Mouse (Mus musculus) hindbrain, embryonic 15.5 days (tissue): Measurements from ENCODE around the gene Kmt5a. TPM values are rescaled to one million over a fixed set of nuclear protein-coding genes. Genes with fewer than 3 reads are reported as not detected.

Experiments used
- ATAC-seq: fragments of 200-750 bp; cut with Nextera tagmentation; 2 replicates; pipeline ENCODE4 v1.8.0; 2017; ENCODE audit warnings: low read depth, moderate number of reproducible peaks, moderate TSS enrichment; ENCODE audit not compliant: low FRiP score
- H3K27ac ChIP-seq: fragments of 300-500 bp; sonication (generic); replicated peaks from 2 replicates; pipeline ENCODE4 v1.5.1; 2015; ENCODE audit warnings: mild to moderate bottlenecking, inconsistent platforms
- H3K27me3 ChIP-seq: fragments of 300-500 bp; sonication (generic); 2 replicates; pipeline ENCODE4 v1.6.1; 2015; ENCODE audit warnings: control low read depth, inconsistent platforms
- H3K36me3 ChIP-seq: fragments of 300-500 bp; sonication (generic); 2 replicates; pipeline ENCODE4 v1.6.1; 2015; ENCODE audit warnings: control low read depth, inconsistent platforms
- H3K4me1 ChIP-seq: fragments of 300-500 bp; sonication (generic); replicated peaks from 2 replicates; pipeline ENCODE4 v1.6.1; 2015; ENCODE audit warnings: control low read depth, inconsistent platforms
- H3K4me2 ChIP-seq: fragments of 300-500 bp; sonication (generic); 2 replicates; pipeline ENCODE4 v1.6.1; 2015; ENCODE audit warnings: moderate library complexity, mild to moderate bottlenecking, inconsistent platforms
- H3K4me3 ChIP-seq: fragments of 300-500 bp; sonication (generic); 2 replicates; pipeline ENCODE4 v1.5.1; 2015; ENCODE audit warnings: mild to moderate bottlenecking, inconsistent platforms
- H3K9ac ChIP-seq: fragments of 300-500 bp; sonication (generic); 2 replicates; pipeline ENCODE4 v1.6.1; 2015; ENCODE audit warnings: inconsistent platforms
- H3K9me3 ChIP-seq: fragments of 300-500 bp; sonication (generic); 2 replicates; pipeline ENCODE4 v1.6.1; 2016; ENCODE audit warnings: control low read depth, inconsistent platforms
- WGBS: fragments of 180-500 bp; shearing (Covaris S2); methylation state at CpG from one replicate; pipeline ENCODE4 v1.1.7; 2015; 5-methylcytosine and 5-hydroxymethylcytosine counted together
- microRNA-seq: library from miRNA; unstranded; fragments of <30 nt; microRNA quantifications from one replicate; pipeline ENCODE4, GENCODE M21; 2016
- polyA plus RNA-seq: library from polyadenylated mRNA; unstranded; fragments of >200 nt; fragmentation: Nextera tagmentation; extraction: Ambion mirVana; gene quantifications from 2 replicates; pipeline ENCODE4 v1.2.1, GENCODE M21; 2015

The Kmt5a gene
- polyA plus RNA-seq, 1 experiment from 2014 or later: 49.3 TPM

- Histone ChIP-seq H3K4me2 (no peak overlapping the region), H3K36me3 (peaks cover 13% of the 10 kb centered on the region), H3K27ac (no peak overlapping the region), H3K9ac (no peak overlapping the region), H3K27me3 (no peaks in the 10 kb centered on the region), H3K4me3 (no peak overlapping the region), H3K9me3 (no peaks in the 10 kb centered on the region), H3K4me1 (no peaks in the 10 kb centered on the region)
- ATAC-seq: no peak
- 98% methylated on average over 6 of the region's 6 CpGs for WGBS
Measured at GRCm38 (mm10) chr5:124509200-124509599, 69.5 kb downstream of the Kmt5a start.

- Histone ChIP-seq H3K9me3 (no peaks in the 10 kb centered on the region), H3K4me2 (no peak overlapping the region), H3K27me3 (no peaks in the 10 kb centered on the region), H3K36me3 (peaks cover 17% of the 10 kb centered on the region), H3K4me3 (no peak overlapping the region), H3K4me1 (no peaks in the 10 kb centered on the region), H3K27ac (no peak overlapping the region), H3K9ac (no peak overlapping the region)
- no peak for ATAC-seq
- 73% methylated on average over 12 of the region's 12 CpGs for WGBS
Measured at GRCm38 (mm10) chr5:124509742-124510237, 70.1 kb downstream of the Kmt5a start.

GRCm38 (mm10) chr5:124510536-124511050 is 70.9 kb downstream of the Kmt5a start:
- H3K36me3 ChIP-seq: peaks cover 17% of the 10 kb centered on the region
- H3K9me3 ChIP-seq: no peaks in the 10 kb centered on the region
- no peaks in the 10 kb centered on the region for H3K27me3 ChIP-seq
- H3K4me1 ChIP-seq: no peaks in the 10 kb centered on the region
- H3K9ac ChIP-seq: no peak overlapping the region
- H3K4me3 ChIP-seq: no peak overlapping the region
- 91% methylated on average over 10 of the region's 10 CpGs for WGBS
- H3K4me2 ChIP-seq: no peak overlapping the region
- H3K27ac ChIP-seq: no peak overlapping the region
- no peak for ATAC-seq

Small RNA genes within 50 kb of the gene (microRNA-seq; reads per million reads assigned to microRNA genes)
- not detected for gene Gm27486

Other genes with a start within 250 kb of the Kmt5a start
- gene Pitpnm2, start 190.2 kb upstream of the Kmt5a start, polyA plus RNA-seq: 10.8 and 11.5 TPM in 2 replicates
- gene Mphosph9, start 112.0 kb upstream of the Kmt5a start, polyA plus RNA-seq: 10.8 and 11.4 TPM in 2 replicates
- gene 2810006K23Rik, start 111.8 kb upstream of the Kmt5a start, polyA plus RNA-seq: 15.4 and 16.2 TPM in 2 replicates
- 144 and 145 TPM in 2 replicates for gene Cdk2ap1, start 76.8 kb upstream of the Kmt5a start, polyA plus RNA-seq
- gene Sbno1, start 13.9 kb upstream of the Kmt5a start, polyA plus RNA-seq: 84.9 and 93.0 TPM in 2 replicates
- gene Rilpl2, start 38.4 kb downstream of the Kmt5a start, polyA plus RNA-seq: 28.8 and 29.1 TPM in 2 replicates
- gene Snrnp35, start 43.2 kb downstream of the Kmt5a start, polyA plus RNA-seq: 20.3 and 22.1 TPM in 2 replicates
- 14.7 and 15.6 TPM in 2 replicates for gene Rilpl1, start 91.5 kb downstream of the Kmt5a start, polyA plus RNA-seq
- 335 and 341 TPM in 2 replicates for gene Tmed2, start 100.8 kb downstream of the Kmt5a start, polyA plus RNA-seq
- gene Ddx55, start 112.9 kb downstream of the Kmt5a start, polyA plus RNA-seq: 24.8 and 25.1 TPM in 2 replicates
- 60.0 and 63.0 TPM in 2 replicates for gene Eif2b1, start 139.2 kb downstream of the Kmt5a start, polyA plus RNA-seq
- 43.8 and 45.3 TPM in 2 replicates for gene Gtf2h3, start 139.2 kb downstream of the Kmt5a start, polyA plus RNA-seq
- 34.5 and 37.8 TPM in 2 replicates for gene Atp6v0a2, start 188.6 kb downstream of the Kmt5a start, polyA plus RNA-seq